Mouse (Mus musculus): Measurements from ENCODE around the gene Fam166a.

Gene Fam166a

DNA sequence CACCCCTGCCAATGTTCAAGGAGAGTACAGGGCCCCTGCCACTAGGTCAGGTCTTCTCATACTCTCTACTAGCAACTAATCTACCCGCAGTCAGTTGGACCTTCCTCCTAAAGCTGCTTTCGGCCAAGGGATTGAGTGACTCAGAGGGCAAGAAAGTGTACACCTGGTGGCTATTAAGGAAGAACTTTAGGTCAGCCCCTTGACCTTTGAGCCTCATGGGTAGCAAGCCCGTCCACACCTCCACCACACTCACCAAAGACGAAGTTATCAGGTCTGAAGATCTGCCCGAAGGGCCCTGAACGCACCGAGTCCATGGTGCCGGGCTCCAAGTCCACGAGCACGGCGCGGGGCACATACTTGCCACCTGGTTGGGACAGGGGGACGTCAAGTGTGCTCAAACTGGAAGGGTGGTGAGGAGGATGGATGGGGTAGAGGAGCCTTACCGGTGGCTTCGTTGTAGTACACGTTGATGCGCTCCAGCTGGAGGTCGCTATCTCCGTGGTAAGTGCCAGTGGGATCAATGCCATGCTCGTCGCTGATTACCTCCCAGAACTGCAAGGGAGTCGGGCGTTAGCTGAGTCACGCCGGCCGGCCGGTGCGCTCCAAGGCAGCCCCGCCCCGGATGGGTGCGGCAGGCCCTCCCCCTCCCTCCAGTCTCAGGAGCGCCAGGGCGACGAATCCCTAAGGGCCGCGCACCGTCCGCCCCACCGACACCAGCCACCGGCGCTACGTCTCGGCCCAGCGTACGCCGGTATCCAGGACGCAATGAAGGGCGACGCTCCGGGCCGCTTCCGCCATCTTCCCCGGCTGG lies 5.3 kb downstream of the Fam166a start:
- DNase-seq (ENCODE audit: low read depth, low spot score) = peak; percentile 86

DNA sequence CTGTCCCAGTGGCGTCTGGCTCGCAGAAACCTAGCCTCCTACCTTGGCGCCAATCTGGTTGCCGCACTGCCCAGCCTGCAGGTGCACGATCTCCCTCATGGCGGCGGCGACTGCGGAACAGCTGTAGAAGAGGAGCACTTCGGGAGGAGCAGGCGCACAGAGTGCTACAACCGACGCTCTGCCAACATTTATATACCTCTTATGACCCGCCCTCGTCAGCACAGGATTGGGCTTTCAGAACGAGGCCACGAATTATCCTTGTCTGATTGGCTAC lies 5.9 kb downstream of the Fam166a start, which contains the start of gene Tubb4b:
Gene Tubb4b, minus strand, starts transcription at position 211 of the 274 bp plus-strand sequence.
- DNase-seq (ENCODE audit: low read depth, low spot score) = no peak

DNA sequence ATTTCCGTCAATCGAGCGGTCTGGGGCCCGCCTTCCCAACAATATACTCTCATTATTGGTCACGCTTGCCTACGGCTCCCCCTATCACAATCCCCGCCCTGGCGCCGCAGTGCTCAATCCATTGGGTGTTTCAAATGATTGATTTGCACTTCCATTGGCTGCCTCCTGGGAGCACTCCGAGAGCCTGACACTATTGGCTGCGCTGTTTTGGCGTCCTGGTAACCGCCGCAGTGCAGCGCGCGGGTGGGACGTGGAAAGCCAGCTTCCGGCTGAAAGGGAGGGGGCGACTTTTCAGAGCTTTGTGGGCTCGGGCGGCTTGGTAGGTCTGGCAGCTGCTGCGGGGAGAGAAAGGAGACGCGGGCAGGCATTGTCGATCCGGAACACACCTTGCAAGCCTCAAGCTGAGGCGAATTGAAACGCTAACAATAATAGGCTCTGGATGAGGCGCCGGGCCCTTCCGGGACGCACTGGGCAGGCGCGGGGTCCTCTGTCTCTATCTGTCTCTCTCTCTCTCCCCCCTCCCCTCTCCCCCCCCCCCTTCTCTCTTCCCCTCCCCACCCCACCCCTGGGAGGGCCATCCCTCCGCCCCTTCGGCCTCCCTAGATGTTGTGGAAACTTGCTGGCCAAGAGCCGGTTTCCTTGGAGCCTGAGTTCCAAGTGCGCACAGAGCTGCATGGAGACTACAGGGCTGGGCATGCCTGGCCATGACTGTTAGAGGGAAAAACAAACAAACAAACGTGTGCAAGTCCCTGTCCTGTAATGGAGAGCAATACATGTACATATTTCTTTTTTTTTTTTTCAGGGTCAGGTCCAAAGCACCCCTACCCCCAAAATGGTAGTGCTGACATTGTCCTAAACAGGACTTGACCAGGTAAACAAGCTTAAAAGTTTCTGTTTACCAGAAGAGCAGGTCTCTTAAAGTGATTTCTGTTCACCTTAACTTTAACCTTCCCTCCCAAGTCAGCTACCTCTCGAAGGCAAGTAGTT lies 6.5 kb downstream of the Fam166a start:
- DNase-seq (ENCODE audit: low read depth, low spot score) = peak; percentile 98

DNA sequence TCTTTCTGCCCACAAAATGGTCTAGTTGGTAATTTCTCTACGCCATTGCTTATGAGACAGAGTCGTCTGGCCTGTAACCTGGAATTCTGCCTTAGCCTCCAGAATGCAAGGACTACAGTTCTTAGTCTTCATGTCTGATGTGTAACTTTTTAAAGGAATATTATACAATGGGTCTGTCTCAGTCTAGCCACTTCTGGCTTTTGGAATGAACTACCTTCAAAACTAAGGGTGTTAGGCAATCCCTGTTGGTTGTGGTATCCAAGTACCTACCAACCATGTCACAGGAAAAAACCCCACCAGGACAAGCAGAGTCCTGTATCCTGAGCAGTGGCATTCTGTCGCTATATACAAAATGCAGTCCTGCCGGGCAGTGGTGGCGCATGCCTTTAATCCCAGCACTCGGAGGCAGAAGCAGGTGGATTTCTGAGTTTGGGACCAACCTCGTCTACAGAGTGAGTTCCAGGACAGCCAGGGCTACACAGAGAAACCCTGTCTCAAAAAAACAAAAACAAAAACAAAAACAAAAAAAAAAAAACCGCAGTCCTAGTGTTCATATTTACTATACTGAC lies 7.3 kb downstream of the Fam166a start:
- DNase-seq (ENCODE audit: low read depth, low spot score) = no peak

DNA sequence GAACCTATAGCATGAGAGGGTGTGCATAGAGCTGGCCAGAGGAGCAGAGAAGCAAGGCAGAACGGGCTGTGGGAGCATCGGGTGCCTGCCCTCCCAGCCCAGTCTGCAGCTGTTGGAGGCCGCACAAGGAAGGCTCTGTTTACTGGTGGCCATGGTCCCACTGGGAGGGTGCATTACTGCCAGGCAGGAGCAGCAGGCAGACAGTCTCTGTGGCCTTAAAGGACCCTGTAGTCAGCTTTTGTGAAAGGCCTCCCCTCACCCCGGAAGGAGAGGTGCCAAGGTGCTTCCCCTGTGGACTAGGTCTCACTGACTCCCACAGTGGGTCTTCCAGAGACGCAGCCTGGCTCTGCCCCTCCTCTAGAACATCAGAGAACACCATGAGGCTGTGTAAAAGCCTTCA lies 8.3 kb downstream of the Fam166a start:
- no peak for DNase-seq (ENCODE audit: low read depth, low spot score)

DNA sequence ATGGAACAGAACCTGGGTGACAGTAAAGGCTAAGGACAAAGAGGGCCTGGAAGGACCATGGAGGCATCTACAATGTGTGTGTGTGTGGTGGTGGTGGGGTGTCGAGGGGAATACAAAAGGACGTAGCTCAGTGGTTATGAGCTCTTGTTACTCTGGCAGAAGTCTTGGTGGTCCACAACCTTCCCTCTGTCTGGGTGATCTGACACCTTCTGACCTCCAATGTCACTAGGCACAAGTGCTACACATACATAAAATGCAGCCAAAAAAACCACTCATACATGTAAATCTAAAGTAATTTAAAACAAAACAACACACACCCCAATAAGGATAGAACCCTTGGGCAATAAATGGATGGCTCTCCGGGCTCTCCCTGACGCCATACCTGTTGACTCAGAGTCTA lies 8.9 kb downstream of the Fam166a start:
- no peak for DNase-seq (ENCODE audit: low read depth, low spot score)

DNA sequence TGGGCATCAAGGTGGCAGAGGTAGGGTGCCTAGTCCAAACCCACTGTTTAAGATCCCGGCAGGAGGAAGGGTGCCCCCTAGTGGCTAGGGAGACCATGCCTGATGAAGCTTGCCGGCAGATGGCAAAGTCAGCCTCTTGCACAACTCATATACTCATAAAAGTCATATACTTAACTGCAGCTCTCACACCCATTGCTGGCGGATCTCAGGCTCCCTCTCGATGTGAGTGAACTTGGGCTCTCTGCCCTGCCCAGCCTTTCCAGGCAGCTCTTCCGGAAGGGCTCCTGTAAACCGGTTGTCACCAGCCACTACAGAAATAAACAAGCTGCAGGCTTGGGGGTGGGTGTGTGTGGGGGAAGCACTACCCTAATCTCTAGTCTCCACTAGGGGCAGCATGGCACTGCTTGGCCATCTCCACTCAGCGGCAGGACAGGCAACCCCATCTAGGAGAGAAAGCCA lies 9.9 kb downstream of the Fam166a start:
- peak; percentile 81 for DNase-seq (ENCODE audit: low read depth, low spot score)

DNA sequence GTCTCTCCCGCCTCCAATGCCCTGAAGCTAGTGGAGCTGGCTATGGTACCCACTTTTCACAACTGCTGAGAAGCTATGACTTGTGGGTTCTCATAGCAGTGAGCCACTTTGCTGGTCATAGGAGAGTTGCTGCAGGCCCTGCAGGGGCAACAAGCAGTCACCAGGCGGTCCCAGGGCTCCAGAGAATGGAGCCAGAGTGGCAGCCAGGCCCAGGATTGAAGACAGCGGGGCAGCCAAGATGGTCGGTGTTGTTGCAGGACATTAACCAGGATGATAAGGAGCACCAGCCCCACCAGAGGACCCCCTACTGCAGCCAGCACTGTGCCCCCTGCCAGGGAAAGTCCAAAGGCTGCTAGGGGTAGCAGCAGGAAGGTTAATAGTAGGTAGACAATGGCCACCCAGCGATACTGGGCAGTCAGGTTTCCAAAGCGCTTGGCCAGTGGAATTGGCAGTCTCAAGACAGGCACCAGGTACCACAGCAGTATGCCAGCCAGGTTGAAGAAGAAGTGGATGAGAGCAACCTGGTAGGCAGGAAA lies 10.5 kb downstream of the Fam166a start:
- no peak for DNase-seq (ENCODE audit: low read depth, low spot score)

DNA sequence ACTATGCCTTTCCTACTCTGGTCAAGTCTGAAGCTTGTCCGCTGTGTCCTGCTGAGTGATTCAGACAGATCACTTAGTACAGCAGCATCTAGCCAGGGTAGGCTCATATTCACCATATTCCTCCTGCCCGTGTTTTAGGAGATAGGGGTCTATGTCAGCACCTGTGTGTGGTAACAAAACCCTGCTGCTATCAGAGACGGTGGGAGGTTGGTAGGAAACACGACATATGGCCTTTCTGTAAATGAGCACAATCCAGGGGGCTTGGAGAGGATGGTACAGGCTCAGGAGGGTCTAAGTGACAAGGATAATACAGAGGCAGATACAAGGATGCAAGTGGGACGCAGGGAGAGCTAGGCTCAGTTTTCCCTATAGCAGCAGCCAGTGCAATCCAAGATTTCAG lies 11.0 kb downstream of the Fam166a start:
- DNase-seq (ENCODE audit: low read depth, low spot score) = no peak

DNA sequence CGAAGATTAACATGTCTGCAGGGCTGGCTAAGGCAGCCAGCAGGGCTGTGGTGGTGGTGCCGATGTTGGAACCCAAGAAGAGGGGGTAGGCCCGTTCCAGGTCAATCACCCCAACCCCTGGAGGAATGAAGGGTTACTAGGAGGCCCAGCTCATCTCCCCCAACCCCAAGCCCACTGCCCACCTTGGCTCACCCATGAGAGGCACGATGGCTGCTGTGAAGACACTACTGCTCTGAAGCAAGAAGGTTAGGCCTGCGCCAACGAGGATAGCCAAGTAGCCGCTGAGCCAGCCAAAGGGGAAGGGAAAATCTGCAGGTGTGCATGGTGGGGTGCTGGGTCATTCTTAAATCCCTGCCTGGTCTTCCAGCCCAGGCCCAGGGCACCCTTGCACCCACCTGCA lies 12.0 kb downstream of the Fam166a start:
- no peak for DNase-seq (ENCODE audit: low read depth, low spot score)

DNA sequence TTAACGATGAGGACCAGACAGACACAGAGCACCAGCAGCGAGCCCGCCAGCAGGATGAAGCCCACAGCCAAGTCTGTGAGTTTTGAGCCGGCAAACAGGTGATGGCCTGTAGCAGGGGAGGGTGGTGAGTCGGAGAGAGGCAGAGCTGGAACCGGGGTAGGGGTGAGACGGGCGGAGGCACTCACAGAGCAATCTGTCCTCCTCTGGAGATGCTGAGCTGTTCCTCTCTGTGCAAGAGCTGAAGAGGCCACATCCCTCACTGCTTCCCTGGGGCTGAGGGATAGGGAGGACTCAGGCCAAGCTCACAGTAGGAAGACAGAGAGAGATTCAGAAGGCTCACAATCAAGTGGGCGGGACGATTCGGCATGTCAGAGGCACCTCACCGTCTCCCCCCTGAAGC lies 12.5 kb downstream of the Fam166a start:
- DNase-seq (ENCODE audit: low read depth, low spot score) = no peak

DNA sequence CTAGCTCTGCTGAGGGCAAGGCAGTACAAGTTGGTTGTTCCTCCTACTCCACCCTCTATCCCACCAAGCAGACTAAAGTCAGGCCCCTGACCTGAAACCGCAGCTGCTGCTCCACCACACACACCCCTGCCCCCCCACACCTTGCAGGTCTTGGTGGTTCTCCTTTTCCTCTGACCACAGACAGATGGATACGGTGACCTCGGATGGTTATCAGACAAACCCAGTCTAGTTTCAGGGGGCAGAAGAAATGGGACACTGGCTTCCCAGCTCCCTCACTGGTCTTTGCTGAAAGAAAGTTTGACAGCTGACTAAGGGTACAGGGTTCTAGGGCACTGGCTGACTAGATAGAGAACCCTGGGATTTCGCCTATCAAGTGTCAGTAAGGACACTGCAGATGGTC lies 14.9 kb downstream of the Fam166a start:
- no peak for DNase-seq (ENCODE audit: low read depth, low spot score)

DNA sequence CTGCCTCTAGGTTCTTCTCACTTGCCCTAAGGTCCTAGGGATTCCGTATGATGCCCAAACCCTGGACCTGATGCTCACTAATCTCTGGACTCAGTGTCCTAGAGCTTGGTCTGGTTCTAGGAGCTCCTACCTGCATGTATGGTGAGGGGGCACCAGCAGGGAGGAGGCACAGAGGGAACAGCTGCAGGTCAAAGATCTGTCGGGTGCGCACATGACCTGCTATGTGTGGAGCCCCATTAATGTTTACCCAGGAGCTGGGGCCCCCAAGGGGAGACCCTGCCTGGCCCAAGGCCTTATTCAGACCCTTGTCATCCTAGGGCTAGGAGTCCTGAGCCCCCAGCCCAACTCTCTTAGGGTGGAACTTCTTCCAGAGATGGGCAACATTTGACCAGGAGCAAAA lies 15.5 kb downstream of the Fam166a start, which contains the start of gene Slc34a3:
Gene Slc34a3, minus strand, starts transcription at position 315 of the 400 bp plus-strand sequence.
- DNase-seq (ENCODE audit: low read depth, low spot score) = no peak

DNA sequence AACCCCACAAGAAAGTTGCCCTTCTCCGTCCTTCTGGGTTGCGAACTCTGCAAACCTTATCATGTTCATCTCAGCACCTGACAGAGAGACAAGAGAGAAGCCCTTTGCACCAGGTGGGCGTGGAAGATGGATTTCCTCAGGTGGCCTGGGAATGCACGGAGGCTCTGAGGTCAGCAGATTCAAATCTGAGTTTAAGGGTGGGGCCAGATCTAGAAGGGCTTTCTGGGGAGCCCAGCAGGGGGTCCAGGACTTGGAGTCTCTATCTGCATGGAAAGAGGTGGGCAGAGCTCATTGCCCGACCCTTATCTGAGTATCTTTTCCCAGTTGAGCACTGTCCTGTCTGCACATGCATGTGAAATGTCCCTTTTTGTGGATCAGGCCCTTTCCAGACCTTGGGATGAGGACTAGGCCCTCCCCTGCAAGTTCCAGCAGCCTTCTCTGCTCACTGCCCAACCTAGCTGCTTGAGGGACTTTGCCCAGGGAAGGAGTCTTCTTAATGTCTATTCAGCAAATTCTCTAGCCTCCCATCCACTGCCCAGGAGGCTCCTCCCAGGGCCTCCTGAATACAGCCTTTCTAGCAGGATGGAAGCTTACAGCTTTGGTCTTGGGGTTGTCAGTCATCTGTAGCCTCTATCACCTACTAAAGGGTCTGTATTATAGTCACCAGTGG lies 16.1 kb downstream of the Fam166a start:
- DNase-seq (ENCODE audit: low read depth, low spot score) = no peak

DNA sequence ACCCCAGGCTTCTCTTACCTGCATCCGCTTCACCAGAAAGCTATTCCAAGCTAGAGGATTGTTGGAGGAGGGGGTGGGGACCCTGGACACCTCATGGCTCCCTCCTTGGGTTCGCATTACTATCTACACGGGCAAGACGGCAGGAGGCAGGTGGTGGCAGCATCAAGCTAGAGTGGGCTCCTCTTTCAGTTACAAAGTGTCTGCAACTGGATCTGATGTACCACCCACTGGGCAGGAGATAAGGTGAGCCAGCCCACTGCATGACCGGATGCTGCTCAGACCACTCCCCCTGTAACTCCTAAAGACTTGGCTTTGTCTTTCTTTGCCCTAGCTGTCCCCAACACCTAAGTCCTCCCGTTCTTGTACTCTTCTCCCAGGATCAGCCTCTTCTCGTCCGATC lies 18.1 kb downstream of the Fam166a start, which contains the start of gene Rnf224:
Gene Rnf224, minus strand, starts transcription at position 174 of the 400 bp plus-strand sequence.
- no peak for DNase-seq (ENCODE audit: low read depth, low spot score)

DNA sequence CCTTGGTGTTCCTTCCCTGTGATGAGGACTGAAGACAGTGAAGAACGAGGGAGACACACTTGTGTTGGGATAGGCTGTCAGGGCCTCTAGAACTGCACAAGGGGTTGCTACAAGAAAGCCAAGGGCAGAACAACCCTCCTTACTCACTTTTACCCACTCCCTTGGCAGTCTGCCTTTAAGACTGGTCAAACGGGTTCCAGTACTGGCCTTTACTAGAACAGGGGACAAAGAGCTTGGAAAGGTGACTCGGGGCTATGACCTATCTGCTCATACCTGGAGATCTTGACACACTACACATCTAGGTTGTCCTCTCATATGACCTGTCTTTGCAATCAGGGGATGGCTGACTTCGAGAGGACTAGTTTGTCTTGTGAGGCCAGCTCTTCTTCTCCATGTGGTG lies 19.0 kb downstream of the Fam166a start:
- DNase-seq (ENCODE audit: low read depth, low spot score) = no peak

DNA sequence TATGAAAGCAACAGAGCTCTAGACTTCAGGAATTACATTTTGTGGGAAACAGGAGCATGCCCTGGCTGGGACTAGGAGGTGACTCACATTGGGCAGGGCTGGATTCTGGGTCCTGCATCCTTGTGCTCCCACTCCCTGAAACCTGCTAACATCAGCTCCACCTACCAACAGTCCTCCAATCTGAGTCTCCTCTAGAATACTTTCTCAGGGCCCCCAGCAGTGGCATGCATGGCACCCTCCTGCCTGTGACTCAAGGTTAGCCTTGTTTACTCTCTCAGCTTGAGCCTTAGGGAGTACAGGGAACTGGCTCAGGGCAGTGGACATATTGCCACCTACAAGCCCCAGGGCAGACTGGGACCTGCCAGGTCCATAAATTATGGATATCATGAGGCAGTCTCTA lies 19.6 kb downstream of the Fam166a start:
- DNase-seq (ENCODE audit: low read depth, low spot score) = no peak

DNA sequence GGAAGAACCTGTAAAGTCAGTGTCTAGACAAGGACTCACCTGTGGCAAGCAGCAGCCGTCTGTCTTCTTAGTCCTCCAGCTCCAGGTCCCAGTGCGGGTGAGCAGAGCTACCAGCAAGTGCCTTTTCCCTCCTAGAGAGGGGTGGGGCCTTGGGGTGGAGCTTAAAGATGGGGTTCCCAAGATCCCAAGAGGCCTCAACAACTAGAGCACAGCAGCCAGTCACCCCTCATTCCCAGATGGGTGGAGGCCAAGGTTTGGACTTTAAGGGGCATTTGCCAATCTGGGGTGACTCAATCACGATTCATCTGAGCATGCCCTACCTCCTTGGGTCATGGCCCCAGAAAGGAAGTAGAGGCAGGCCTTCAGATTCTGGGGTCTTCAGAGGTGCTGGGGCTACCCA lies 21.2 kb downstream of the Fam166a start:
- no peak for DNase-seq (ENCODE audit: low read depth, low spot score)

DNA sequence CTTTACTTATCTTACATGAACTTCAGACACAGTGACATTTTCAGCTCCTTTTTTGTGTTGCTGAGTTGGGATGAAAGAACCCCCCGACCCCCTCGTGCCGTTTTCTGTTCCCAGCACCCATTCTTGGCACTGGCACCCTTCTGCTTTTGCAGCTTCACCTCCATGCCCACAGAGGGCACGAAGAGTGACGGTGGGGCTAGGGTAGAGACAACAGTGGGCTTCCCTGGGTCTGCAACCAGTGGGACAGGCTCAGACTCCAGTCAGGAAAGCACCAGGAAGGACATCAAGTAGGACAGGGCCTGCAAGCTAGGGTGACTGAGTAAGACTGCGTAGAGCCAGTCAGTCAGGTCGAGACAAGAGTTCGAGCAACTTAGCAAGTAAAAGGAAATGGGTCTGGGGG lies 21.8 kb downstream of the Fam166a start:
- no peak for DNase-seq (ENCODE audit: low read depth, low spot score)

DNA sequence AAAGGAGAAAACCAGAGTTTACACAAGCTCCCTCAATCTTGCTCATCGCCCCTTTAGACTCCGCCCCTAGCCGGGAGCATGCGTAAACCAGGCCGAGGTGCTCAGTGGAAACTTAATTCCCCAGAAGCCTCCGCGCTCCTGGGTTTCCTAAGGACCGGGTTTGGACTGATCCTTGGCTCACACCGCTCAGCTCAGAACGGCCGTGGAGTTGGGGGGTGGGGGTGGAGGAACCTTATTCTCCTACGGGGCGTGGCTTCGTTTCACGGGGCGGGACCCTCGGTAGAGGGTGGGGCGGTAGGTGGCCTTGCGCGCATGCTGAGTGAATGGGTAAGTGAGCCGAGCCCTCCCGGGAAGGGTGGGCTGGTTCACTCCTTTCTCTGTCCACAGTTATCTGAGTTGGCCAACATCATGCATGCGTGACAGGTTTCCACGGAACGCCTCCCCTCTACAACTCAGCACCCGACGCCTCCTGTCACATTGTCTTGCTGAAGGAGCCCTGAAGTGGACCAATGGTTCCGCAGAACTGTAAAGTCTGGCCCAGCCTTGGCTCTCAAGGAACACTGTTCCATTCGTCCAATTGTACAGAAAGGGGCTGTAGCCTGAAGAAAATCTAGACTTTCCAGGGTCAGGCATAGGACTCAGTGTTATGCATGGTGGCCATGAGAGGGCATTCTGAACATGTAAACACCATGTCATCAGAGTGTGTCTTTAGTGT lies 22.3 kb downstream of the Fam166a start:
- DNase-seq (ENCODE audit: low read depth, low spot score) = no peak

DNA sequence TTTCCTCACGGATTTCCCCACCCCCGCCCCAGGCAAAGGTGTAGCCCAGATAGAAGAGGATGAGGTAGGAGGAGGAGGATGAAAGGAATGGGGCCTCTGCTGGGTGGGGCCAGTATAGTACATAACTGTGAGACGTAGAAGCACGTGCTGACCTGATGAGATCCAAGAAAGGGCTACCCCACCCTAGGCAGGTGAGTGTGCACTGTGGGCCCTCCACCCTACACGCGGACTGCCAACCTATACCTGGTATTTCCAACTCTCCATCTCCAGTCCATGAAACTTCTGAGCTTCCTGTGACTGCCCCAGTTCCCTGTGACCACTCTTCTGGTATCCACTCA lies 22.9 kb downstream of the Fam166a start:
- no peak for DNase-seq (ENCODE audit: low read depth, low spot score)
